Mouse (Mus musculus) layer of hippocampus, postnatal 14 days (tissue): ENCODE results near the gene Adam1b. TPM values are rescaled to one million over a fixed set of nuclear protein-coding genes. Genes with fewer than 3 reads are reported as not detected.

Source experiments
- total RNA-seq, 2 experiments: library from RNA; stranded (reverse); gene quantifications; 2 replicates each; pipeline ENCODE4 v1.2.3; 2021

Gene Adam1b
- total RNA-seq, 2 experiments from 2014 or later: 0.09 TPM; not detected in 1

Other genes starting within 250 kb of the Adam1b start
- gene Trafd1, start 117.8 kb downstream of the Adam1b start, total RNA-seq: 10 to 100 TPM; 81.9 to 84.2 TPM
- 10 to 100 TPM; 39.4 to 41.9 TPM for gene Naa25, start 105.5 kb downstream of the Adam1b start, total RNA-seq
- gene Tmem116, start 51.5 kb downstream of the Adam1b start, total RNA-seq: 10 to 100 TPM in 1 of 2 experiments, 1 to 10 TPM in 1; 5.7 to 11.3 TPM
- gene Erp29, start 50.9 kb downstream of the Adam1b start, total RNA-seq: 100 to 1,000 TPM; 152 to 155 TPM
- 10 to 100 TPM; 11.1 to 11.7 TPM for gene Adam1a, start 42.0 kb upstream of the Adam1b start, total RNA-seq
- not detected for gene Gm42878, start 42.0 kb upstream of the Adam1b start, total RNA-seq
- 10 to 100 TPM; 74.8 to 78.6 TPM for gene Mapkapk5, start 42.5 kb upstream of the Adam1b start, total RNA-seq
- 10 to 100 TPM; 88.3 to 96.7 TPM for gene Aldh2, start 90.4 kb upstream of the Adam1b start, total RNA-seq
- gene Acad12, start 115.5 kb upstream of the Adam1b start, total RNA-seq: 1 to 10 TPM; 4.7 to 4.9 TPM
- gene Acad10, start 157.1 kb upstream of the Adam1b start, total RNA-seq: 1 to 10 TPM; 3.3 to 3.5 TPM
- 10 to 100 TPM; 60.3 to 65.6 TPM for gene Brap, start 157.1 kb upstream of the Adam1b start, total RNA-seq
- gene Atxn2, start 207.9 kb upstream of the Adam1b start, total RNA-seq: 100 to 1,000 TPM; 220 to 237 TPM